Mouse (Mus musculus) heart, adult 8-10 months (tissue): ENCODE results near the gene Tmem178b. TPM values are rescaled to one million over a fixed set of nuclear protein-coding genes. Genes with fewer than 3 reads are reported as not detected.

Experiments used
- DNase-seq: peaks from one replicate; pipeline ENCODE4 v3.0.0; 2022; ENCODE audit warnings: low spot score
- total RNA-seq, 4 experiments: library from RNA; stranded (reverse); gene quantifications; 2 replicates each; pipeline ENCODE4 v1.2.4; 2022

The Tmem178b gene
- total RNA-seq, 4 experiments from 2014 or later = 0.69 to 1.6 (median 1.1) TPM

DNA sequence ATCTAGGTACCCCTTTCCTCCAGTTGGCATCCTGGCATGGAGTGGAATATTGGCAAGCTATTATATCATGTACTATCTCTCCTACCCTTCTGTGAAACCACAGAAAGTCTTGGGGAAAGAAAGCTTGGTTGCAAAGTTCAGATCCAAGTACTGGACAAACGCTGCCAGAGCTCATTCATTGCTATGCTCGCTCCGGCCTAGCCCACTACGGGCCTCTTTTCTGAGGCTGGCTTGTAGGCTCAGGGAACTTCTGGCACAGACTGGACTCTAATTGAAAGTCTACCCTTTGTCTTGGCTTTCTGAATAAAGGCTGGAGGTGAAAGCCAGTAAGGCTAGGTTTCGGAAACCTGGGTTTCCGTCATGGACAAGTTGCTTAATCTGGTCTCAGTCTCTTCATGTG lies 44.7 kb downstream of the Tmem178b start:
- DNase-seq = no peak

GRCm38 (mm10) chr6:39919011-39919709 lies 46.1 kb downstream of the Tmem178b start:
- DNase-seq = no peak

DNA sequence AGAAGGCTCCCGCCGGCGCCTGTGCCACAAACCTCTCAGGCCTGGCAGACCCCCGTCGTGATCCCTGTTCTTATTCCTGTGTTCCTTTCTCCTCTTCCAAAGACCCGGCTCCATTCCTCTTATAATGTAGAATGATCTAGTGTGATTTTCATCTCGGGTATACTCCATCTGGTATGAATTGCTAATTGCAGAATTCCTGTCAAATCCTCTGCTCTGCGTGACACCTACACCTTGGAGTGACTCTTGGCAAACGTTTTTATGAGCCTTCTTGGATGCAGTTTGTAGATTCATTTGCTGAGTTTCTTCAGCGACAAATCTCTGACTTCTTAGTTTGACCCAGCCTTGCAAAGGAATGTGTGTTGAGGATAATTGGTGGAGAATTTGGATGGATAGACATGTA lies 53.4 kb downstream of the Tmem178b start:
- DNase-seq = no peak

GRCm38 (mm10) chr6:39936590-39936989 lies 63.5 kb downstream of the Tmem178b start:
- no peak for DNase-seq

GRCm38 (mm10) chr6:39940920-39941319 lies 67.8 kb downstream of the Tmem178b start:
- DNase-seq = no peak

DNA sequence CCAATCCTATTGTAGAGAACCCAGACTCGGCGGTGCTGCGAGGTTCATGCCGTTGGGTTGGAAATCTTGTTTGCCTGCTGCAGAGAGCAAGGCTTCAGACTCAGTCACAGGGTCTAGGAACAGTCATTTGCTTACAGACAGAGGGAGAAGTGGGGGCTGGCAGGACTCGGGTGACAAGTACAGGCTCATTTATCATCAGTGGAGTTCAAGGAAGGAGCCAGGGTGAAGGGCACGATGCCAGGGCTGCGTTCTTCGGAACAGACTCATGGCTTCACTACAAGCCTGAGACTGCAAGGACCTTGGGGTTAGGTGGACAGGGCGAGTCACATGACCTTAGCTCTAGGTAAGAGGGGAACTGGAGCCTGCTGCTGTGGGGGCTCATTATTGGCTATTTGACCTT lies 71.8 kb downstream of the Tmem178b start:
- DNase-seq = no peak

GRCm38 (mm10) chr6:39945670-39946440 lies 72.8 kb downstream of the Tmem178b start:
- DNase-seq = no peak

- no peak for DNase-seq
Measured at GRCm38 (mm10) chr6:39946601-39947000, 73.5 kb downstream of the Tmem178b start.

DNA sequence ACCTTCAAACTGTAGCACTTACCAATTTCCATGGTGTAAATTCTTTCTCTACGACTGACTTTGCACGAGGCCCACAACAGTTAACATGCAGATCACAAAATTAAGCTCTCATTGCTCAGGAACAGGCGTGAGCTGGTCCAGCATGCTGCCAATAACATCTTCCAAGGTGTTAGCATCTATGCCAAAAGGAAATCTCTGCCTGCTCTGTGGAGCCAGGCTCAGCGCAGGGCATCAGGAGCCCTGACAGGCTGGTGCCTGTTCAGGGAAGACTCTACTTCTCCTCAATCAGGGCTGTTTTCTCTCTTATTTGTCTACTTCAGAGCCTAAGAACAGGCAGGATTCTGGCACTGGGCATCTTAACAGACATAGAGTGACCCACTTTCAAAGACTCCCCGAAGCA lies 80.9 kb downstream of the Tmem178b start:
- DNase-seq = no peak

DNA sequence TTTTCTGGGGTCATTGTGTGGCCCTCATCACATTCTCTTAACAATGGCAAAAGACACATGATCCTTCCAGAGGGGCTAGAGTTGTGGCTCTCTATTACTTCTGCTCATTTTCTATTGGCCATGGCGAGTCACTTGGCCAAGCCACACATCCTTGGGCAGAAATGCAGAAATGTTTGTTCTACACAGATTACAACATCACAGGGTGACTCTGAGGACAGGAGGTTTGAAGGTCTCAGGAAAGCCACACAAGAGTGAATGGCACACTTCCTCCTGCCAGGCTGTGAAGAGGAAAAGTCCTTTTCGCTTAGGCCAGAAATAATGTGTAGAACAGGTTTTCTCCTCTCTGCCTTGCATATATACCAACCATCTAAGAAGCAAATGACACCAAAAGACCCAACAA lies 82.1 kb downstream of the Tmem178b start:
- DNase-seq = no peak

DNA sequence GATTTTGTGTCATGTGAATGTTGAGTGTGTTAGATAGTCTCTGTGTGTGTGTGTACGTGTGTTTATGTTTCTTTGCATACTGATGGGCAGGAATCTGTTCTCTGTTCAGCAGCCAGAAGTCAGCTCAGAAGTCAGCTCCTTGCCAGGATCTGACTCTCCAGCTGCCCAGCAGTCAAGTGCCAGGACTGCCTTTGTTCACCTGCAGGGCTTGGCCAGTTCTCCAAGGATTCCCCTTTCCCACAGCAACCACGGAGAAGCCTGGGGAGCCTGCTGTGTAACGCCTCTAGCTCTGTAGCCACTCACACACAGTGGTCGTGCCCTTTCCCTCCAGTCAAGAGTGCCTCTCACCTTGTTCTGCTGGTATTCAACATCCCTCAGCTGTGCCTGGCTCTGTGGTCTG lies 91.5 kb downstream of the Tmem178b start:
- no peak for DNase-seq

DNA sequence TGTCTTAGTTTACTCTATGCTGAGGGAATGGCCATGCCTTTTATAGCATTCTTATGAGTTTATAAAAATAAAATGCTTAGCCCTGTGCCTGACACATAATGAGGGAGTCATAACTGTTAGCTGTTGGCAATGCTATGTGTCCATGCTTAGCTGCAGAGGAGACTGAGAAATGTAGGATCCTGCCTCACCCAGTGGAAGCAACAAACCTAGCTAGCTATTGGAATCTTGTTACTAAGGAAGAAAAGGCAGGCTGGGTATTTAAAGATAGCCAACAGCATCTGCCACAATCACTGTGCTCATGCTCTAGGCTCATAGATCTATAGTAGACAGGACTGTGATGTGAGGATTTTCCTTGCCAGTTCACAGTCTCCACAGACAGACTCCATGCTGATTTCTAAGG lies 97.2 kb downstream of the Tmem178b start:
- no peak for DNase-seq

DNA sequence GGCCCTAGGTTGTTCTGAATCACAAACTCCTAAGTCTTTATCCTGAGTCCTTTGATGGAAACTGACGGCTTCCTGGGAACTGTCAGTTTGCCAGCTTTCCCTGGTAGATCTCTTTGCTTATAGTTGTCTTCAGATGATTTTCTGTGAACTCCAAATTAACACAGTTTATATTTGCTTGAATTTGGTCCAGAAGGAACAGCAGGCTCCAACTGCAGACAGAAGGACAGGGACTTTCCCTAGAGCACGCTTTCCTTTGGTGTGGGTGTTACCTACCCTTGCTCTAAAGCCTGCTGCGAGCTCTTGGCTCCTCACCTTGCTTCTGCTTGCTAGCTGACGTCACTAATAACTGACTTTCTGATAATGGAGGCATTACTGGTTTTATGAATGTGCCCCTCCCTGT lies 105.9 kb downstream of the Tmem178b start:
- no peak for DNase-seq

DNA sequence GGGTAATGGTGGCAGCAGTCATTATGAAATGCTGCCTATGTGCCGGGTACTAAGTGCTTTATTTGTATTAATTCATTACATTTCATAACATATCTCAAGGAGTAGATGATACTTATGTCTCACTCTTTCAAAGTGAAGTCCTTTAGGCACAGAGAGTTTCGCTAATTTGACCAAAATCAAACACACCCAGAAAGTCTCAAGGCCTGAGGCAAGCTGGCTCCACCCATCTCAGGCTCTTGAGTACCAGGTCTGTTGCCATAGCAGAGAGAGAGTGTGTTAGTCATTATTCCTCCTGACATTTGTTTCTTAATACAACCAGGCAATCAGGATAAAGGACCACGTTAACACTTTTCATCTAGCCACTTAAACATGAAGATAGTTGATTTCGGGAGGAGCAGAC lies 117.7 kb downstream of the Tmem178b start:
- DNase-seq = no peak

GRCm38 (mm10) chr6:39991922-39992321 lies 118.9 kb downstream of the Tmem178b start:
- DNase-seq = no peak

- DNase-seq = no peak
Measured at GRCm38 (mm10) chr6:40006006-40006765, 133.1 kb downstream of the Tmem178b start.

GRCm38 (mm10) chr6:40008166-40008907 lies 135.3 kb downstream of the Tmem178b start:
- no peak for DNase-seq

DNA sequence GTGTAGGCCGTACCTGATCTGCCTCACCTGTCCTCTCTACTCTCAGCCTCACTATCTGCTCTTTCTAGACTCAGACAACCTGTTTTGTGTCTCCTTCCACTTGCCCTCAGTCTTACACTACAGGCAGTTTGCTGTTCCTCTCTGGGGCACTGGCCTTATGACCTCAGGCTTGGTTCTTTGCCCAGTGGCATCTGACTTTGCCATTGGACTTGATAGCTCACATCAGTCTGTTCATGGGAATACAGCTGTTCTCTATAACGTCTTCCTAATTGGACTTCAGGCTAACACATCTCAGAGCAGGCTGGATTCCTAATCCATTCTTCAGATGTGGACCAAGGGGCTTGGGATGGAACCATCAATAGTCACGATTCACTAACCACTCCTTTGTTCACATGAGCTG lies 136.6 kb downstream of the Tmem178b start:
- no peak for DNase-seq

DNA sequence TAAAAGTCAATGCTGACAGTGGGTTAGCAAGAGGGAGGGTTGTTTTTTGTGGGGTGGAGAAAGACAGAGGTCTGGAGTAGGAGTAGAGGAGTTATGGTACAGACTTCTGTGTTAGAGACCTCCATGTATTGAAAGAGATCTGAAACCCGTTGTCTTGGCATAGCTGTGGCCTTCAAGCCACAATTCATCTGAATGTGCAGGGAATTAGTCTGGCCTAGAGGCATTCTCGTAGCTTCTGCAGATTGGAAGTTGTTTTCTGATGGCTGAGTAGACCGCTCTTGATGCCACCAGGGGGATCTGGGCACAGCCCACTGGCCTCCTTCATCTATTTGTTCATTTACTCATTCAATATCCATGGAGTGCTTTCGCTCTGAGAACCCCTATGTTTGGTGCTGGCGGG lies 138.0 kb downstream of the Tmem178b start:
- no peak for DNase-seq

GRCm38 (mm10) chr6:40011609-40012008 lies 138.5 kb downstream of the Tmem178b start:
- DNase-seq = no peak

- DNase-seq = no peak
Measured at GRCm38 (mm10) chr6:40013407-40013806, 140.3 kb downstream of the Tmem178b start.

DNA sequence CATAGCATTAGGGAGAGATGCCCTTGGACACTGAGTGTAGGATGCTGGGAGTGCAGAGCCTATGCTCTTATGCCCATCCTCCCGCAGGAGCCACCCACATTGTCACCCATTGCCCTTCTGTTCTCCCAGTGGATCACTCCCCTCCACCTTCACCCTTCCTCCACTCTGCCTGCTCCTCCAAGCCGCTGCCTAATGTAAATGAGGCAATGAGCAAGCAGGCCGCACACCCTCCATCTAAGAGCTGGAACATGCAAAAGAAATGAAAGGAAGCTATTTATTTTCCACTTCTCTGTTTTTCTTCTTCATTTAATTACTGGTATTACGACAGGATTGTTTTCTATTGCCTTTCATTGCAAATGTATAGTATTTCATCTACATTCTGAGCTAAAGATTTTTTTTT lies 142.1 kb downstream of the Tmem178b start:
- no peak for DNase-seq
